Mouse (Mus musculus) common myeloid progenitor, adult 5-6 weeks (primary cell): ENCODE measurements around the gene Cmtr1. TPM values are rescaled to one million over a fixed set of nuclear protein-coding genes. Genes with fewer than 3 reads are reported as not detected.

Source experiments
- ATAC-seq: replicated peaks from 2 replicates; pipeline ENCODE4 v1.8.0; 2016; ENCODE audit warnings: low read depth, mild to moderate bottlenecking, moderate TSS enrichment, inconsistent platforms; ENCODE audit not compliant: poor library complexity, severe bottlenecking
- total RNA-seq: library from RNA; stranded (forward); fragments of 200-1000, 187-1606 nt; gene quantifications from 2 replicates; pipeline ENCODE4 v1.2.3, GENCODE M21; 2017

Gene Cmtr1
- total RNA-seq, 1 experiment from 2014 or later: 150 TPM

GRCm38 (mm10) chr17:29668051-29668986, 7.9 kb downstream of the Cmtr1 start:
- ATAC-seq: no peak

DNA sequence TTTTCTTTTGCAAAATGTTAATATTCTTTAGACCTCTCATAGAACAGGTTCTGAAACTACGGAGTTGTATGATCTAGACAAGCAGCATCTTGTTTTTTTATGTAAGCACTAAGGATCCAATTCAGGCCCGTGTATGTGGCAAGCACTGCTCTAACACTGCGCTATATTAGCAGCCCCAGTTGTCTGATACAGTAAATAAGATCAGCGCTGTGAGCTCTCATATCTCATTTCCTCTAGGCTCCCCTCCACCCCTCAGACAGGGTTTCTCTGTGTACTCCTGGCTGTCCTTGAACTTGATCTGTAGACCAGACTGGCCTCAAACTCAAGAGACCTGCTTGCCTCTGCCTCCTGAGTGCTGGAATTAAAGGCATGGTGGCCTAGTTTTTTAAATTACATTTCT, 8.6 kb downstream of the Cmtr1 start:
- ATAC-seq: no peak

DNA sequence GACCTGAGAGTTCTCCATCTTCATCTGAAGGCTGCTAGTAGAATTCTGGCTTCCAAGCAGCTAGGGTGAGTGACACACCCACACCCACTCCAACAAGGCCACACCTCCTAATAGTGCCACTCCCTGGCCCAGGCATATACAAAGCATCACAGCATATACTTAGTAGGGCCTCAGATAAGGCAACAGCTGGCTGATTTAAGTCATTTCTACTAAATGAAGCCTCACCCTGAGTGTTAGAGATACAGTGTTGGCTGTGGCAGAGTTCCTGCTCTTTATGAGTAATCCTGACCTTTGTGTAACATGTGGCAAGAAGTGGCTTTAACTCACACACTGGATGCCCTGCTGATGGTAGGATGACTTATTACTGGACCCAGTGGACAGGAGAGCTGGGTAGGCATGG, 9.5 kb downstream of the Cmtr1 start:
- no peak for ATAC-seq

DNA sequence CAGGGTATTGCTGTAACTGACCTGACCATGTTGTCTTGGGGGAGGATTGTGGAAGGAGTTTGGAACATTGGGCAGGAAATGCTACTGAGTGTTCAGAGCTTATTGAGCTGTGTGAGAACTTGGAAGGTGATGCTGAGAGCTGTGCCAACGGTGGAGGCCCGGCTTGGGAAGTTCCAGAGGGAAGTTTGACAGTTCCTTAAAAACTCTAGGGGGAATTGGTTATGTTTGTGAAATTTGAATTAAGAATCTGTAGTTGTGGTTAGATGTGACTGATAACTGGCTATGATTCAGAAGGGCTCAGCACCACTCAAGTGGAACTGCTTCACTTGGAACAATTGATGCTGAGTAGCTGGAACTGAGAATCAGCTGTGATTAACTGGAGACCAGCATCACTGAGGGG, 10.6 kb downstream of the Cmtr1 start:
- no peak for ATAC-seq

DNA sequence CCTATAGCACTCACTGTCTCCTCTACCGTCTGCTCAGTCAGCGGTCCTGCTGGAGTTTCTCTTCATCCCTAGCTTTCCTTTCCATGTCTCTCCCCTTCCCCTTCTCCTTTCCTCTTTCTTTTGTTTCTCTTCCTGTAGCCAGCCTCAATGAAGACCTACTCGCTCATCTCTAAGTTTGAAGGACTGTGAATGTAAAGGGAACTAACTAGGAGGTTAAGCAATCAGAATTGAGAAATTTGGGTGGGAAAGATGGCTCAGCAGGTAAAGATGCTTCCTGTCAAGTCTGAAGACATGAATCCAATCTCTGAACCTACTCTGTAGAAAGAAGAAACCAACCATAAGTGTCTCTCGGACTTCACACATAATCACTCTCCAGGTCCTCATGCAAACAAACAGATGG, 12.9 kb downstream of the Cmtr1 start:
- no peak for ATAC-seq

DNA sequence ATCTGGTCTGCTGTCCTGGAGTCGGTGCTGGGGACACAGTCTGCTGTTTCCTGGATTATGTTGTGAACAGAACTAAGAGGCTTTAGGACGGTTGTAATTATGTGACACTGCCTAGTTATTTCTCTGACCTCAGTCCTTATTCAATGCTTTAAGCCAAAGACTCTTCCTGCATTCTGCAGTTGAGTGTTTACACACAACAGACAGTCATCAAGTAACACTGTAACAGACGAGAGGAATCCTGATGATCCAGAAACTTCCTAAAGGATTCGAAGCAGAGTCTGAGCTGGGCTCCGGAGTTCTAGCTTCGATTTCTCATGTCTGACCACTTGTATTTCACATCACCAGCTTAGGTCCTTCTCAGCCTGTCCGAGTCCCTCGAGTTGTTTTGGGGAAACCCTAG, 18.1 kb downstream of the Cmtr1 start:
- no peak for ATAC-seq

DNA sequence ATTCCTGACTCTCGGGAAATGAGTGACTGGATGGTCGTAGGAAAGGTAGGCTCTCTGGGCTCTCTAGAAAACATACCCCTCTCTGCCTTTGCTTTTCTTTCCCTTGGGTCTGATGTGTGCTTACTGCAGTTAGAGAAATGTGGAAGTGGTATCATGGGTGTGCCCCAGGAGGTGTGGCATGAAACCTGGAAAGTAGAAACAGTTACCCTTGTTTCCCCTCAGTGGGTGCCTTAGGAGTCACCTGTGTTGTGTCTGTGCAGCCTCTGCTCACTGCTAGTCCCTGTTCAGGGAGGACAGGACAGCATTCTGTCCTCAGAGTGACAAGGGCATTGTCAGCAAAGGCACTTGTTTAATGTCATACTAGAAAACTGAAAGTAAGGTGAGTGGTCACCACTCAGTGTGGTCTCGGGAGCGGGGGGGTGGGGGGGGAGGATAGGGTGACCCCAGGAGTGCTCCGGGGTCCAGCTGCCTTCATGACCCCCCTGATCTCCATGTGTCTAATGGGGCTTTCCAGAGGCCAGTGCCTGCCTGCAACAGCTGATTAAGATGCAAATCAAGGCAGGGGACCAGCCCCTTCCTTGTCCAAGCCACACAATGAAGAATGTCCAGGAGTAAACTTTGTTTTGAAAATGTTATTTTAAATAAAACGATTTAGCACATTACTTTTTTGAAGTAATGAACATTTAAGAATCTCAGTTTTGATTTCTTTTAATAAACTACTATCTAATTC, 18.8 kb downstream of the Cmtr1 start:
- ATAC-seq: no peak

- ATAC-seq: no peak
Measured at GRCm38 (mm10) chr17:29680174-29680573, 19.8 kb downstream of the Cmtr1 start.

GRCm38 (mm10) chr17:29680921-29681320, 20.5 kb downstream of the Cmtr1 start:
- ATAC-seq: no peak

GRCm38 (mm10) chr17:29681669-29682068, 21.3 kb downstream of the Cmtr1 start:
- ATAC-seq: no peak

- no peak for ATAC-seq
Measured at GRCm38 (mm10) chr17:29682261-29682660, 21.9 kb downstream of the Cmtr1 start.

DNA sequence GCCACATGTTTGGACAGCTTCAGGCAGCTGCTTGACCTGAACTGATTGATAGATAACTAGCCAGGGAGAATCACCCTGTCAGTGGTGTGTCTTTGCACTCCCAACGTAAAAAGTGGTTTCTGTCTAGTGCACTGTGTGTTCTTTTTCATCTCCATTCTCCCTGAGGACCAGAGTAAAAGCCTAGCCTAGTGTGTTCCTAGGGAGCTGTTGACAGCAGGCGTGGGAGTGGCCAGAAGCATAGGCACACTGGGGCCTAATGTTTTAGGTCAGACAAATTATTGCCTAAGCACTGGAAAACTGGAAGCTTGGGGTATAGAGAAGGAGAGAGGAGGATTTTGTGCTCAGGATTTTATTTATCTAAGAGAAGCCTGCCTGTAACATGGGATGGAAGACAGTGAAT, 22.7 kb downstream of the Cmtr1 start:
- ATAC-seq: no peak

DNA sequence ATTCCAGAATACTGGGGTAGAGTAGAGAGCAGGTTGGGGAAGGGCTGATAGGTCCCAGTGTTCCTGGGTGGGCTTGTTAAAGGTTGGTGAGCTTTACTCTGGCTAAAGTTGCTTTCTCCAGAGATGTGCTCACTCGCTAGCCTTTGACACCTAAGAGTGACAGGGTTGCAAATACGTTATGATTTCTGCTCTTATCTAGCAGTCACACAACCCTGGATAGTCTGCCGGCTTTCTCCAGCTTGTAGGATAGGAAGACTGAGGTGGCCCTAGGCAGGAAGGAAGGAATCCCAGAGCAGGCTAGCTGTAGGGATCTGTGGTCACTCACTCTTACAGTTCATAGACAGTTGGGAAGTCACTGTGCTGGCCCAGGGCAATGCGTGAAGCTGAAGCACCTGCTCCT, 23.9 kb downstream of the Cmtr1 start:
- no peak for ATAC-seq

GRCm38 (mm10) chr17:29686771-29687170, 26.4 kb downstream of the Cmtr1 start:
- no peak for ATAC-seq

DNA sequence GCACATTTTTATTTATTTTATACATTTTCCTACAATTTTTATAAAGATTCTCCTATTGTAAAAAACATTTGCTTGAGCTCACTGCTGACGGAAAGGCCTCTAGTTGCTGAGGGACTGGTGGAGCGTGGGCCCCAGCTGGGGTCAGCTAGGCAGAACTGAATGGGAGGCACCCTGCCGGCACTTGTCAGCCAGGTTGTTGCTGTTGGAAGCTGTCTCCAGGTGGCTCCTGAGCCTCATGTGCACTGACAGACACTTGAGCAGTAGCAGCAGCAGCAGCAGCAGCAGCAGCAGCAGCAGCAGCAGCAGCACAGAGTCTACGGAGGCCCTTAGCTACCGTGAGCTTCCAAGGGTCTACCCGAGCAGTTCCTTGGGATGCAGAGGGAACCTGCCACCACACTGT, 27.0 kb downstream of the Cmtr1 start:
- no peak for ATAC-seq

DNA sequence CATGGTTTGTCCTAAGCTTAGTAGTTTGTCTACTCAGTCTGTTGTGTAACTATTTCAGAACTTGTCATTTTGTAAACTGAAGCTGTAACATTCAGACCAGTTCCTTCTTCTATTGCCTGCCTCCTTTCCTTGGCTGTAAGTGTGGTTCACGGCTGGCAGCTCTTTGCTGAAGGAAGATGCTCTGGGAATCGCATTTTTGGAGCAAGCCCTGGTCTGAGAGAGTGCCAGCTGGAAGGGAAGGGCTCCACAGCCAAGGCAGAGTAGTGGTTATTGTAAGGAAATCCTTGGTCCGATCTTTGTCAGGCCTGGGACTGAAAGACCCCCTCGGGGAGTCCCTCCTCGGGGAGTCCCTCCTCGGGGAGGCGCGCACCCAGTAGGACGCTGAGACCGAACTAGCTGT, 28.2 kb downstream of the Cmtr1 start:
- ATAC-seq: no peak

GRCm38 (mm10) chr17:29690257-29690656, 29.9 kb downstream of the Cmtr1 start:
- ATAC-seq: no peak

DNA sequence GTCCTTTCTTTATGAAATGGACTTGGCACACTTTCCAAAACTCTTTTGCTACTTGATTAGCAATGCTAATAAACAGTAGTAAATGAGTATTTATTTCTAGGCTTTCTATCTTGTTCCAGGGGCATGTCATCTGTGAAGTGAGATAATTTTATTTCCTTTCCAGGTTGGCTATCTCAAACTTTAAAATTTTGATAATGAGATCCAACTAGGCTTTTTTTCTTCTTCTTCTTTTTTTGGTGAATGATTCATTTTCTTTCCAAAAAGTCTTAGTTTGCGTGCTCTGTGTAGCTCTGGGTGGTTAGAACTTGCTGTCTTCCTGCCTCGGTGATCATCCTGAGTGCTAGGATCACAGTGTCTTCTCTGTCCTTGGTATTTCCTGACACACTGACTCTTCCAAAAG, 32.4 kb downstream of the Cmtr1 start:
- ATAC-seq: no peak

DNA sequence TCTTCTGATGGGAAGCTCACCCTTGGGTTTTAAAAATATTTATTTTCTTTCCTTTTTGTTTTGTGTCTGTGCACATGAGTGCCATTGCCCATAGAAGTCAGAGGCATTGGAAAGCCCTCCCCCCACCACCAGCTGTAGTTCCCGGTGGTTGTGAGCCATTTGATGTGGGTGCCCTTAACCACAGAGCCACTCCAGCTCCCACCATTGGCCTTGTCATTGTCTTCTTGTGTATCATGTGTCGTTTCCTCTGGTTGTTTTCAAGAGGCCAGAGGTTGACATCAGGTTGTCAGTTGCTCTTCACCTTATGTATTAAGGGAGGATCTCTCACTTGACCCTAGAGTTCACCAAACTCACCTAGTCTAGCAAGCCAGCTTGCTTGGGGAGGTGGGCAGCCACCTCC, 33.2 kb downstream of the Cmtr1 start:
- no peak for ATAC-seq

DNA sequence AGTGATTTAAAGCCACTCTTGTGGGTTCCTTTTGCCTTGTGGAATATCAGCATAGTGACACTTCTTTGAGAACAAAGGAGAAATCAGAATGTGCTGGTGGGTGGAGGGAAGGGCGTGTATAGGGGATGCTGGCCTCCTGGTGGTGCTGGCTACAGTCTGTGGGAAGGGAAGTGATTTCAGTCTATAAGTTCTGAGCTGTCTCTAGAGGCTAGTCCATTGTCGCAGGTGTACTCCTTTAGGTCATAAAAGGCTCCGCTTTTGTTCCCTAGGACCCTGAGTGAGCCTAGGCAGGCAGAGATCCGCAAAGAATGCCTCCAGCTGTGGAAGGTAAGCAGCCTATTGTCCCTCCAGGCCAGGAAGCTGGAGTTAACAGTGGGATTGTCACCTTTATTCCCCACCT, 34.1 kb downstream of the Cmtr1 start:
- ATAC-seq: no peak

GRCm38 (mm10) chr17:29696940-29697339, 36.5 kb downstream of the Cmtr1 start:
- ATAC-seq: no peak
